8 mouse cellular contexts compared by ENCODE assay signal in genomic region chr9:65586406-65587269, GRCm38 (mm10). TPM values are rescaled to one million over a fixed set of nuclear protein-coding genes. Genes with fewer than 3 reads are reported as not detected.
DNase-seq lines count a peak whose midpoint lies in the region; ATAC-seq and TF ChIP-seq lines count a peak whose summit lies in the region.

Pif1 (plus strand) TSS chr9:65587160.

- intact Hi-C loops in heart, postnatal 25 days (cut with DNase I): loop anchor here (10.0 kb wide), 1 partner anchor 152 kb away; the partner anchor contains the start of gene Mtfmt

- TF ChIP-seq EP300 in ES-Bruce4 (IDR thresholded peaks at IDR 0.05; ENCODE audit: insufficient read depth, low read depth, low read length): 0 out of 2 replicates have a peak, but pooled peaks have one; percentile 14

- H3K9ac ChIP-seq in ES-Bruce4 (ENCODE audit: low read depth, poor library complexity, severe bottlenecking): peak within 1 kb of the TSS; percentile 69
- peak within 1 kb of the TSS; percentile 55 for H3K9ac ChIP-seq in forebrain, embryonic 15.5 days (replicated peaks)

- WGBS in forebrain, embryonic 15.5 days: 10% methylated on average over 28 of the region's 28 CpGs

- peak; percentile 20 for TF ChIP-seq POLR2A in ES-Bruce4 (IDR thresholded peaks at IDR 0.05; ENCODE audit: insufficient read depth, low read length)
- TF ChIP-seq POLR2A in brain, embryonic 14.5 days (IDR thresholded peaks at IDR 0.05; ENCODE audit: borderline replicate concordance, extremely low read depth, insufficient read depth, insufficient read length, poor library complexity, severe bottlenecking): no peak

- H3K27ac ChIP-seq in ES-Bruce4 (ENCODE audit: insufficient read depth, low read length): peak within 1 kb of the TSS; percentile 80
- peak within 1 kb of the TSS; percentile 49 for H3K27ac ChIP-seq in forebrain, embryonic 15.5 days (replicated peaks)
- H3K27ac ChIP-seq in layer of hippocampus, adult 2 months: no peak within 1 kb of the TSS

- peak within 1 kb of the TSS; percentile 99 for H3K4me2 ChIP-seq in forebrain, embryonic 15.5 days (replicated peaks)

- no peaks in the 10 kb centered on the region for H3K9me3 ChIP-seq in ES-Bruce4 (replicated peaks; ENCODE audit: control insufficient read depth, insufficient read depth, low read length, poor library complexity, severe bottlenecking)
- no peaks in the 10 kb centered on the region for H3K9me3 ChIP-seq in forebrain, embryonic 15.5 days

- no peaks in the 10 kb centered on the region for H3K4me1 ChIP-seq in ES-Bruce4 (ENCODE audit: control insufficient read depth, insufficient read depth, low read length)
- H3K4me1 ChIP-seq in forebrain, embryonic 15.5 days: peaks cover 34% of the 10 kb centered on the region

- ATAC-seq in forebrain, embryonic 15.5 days (replicated peaks): peak; percentile 91

- peak; percentile 95 for DNase-seq in brain, embryonic 14.5 days (ENCODE audit: low read depth)
- peak; percentile 77 for DNase-seq in heart, postnatal 25 days (ENCODE audit: low spot score)
- DNase-seq in layer of hippocampus, adult 2 months (ENCODE audit: low spot score in 2 of 2): peak; percentile 51 to 60
- peak; percentile 91 for DNase-seq in lung, postnatal 10 days
- DNase-seq in ovary, postnatal 14 days (ENCODE audit: low spot score): peak; percentile 60
- DNase-seq in thymus, postnatal 25 days: peak; percentile 87

- peak within 1 kb of the TSS; percentile 95 for H3K4me3 ChIP-seq in ES-Bruce4 (ENCODE audit: low read depth, low read length)
- H3K4me3 ChIP-seq in forebrain, embryonic 15.5 days: peak within 1 kb of the TSS; percentile 58
- H3K4me3 ChIP-seq in layer of hippocampus, adult 2 months: peak within 1 kb of the TSS; percentile 56

- peaks cover 14% of the 10 kb centered on the region for H3K36me3 ChIP-seq in ES-Bruce4 (ENCODE audit: control insufficient read depth, insufficient read depth, low read length, poor library complexity, severe bottlenecking)
- H3K36me3 ChIP-seq in forebrain, embryonic 15.5 days: no peaks in the 10 kb centered on the region

- TF ChIP-seq CTCF in ES-Bruce4 (IDR thresholded peaks at IDR 0.05; ENCODE audit: low read depth, low read length): no peak
- no peak for TF ChIP-seq CTCF in brain, embryonic 14.5 days (IDR thresholded peaks at IDR 0.05; ENCODE audit: borderline replicate concordance, extremely low read depth, insufficient read depth, insufficient read length)
- no peak for TF ChIP-seq CTCF in layer of hippocampus, adult 2 months (conservative IDR thresholded peaks at IDR 0.05)

- H3K27me3 ChIP-seq in ES-Bruce4 (ENCODE audit: control insufficient read depth, insufficient read depth, low read length, poor library complexity, severe bottlenecking): no peaks in the 10 kb centered on the region
- no peaks in the 10 kb centered on the region for H3K27me3 ChIP-seq in forebrain, embryonic 15.5 days

RNA-seq across cellular contexts. Expression of gene Pif1, which starts in this region (rescaled TPM):
- 27.7 and 32.3 TPM in 2 replicates for polyA plus RNA-seq in ES-Bruce4 (2011; ENCODE audit: insufficient read depth, insufficient read length, low read depth, missing spikeins)
- 7.7 TPM in 2 replicates for polyA plus RNA-seq in brain, embryonic 14.5 days (2012; rRNA removed)
- polyA plus RNA-seq in forebrain, embryonic 15.5 days (2015; fragmentation: Nextera tagmentation; extraction: Ambion mirVana): 11.8 and 12.4 TPM in 2 replicates
- not detected for total RNA-seq in heart, postnatal 25 days (2021)
- total RNA-seq in layer of hippocampus, adult 2 months (2021): under 1 TPM; 0.17 to 0.38 TPM

Comparison
In these comparisons a context has a peak if more than half of its experiments do, and no peak if none do; other contexts are left out.
1. Peak in DNase-seq in heart, postnatal 25 days; RNA of the gene not detected or under 1 TPM.
2. Peak in DNase-seq and H3K4me3 ChIP-seq in layer of hippocampus, adult 2 months; RNA of the gene not detected or under 1 TPM.